Mouse (Mus musculus) embryonic fibroblast, embryonic 13.5 days (primary cell): ENCODE measurements around the gene Larp7.

Experiments
- CTCF ChIP-seq: IDR thresholded peaks from 2 replicates; pipeline ENCODE4 v1.5.1; 2011; ENCODE audit warnings: mild to moderate bottlenecking, control low read depth, low read length, moderate library complexity, borderline replicate concordance; ENCODE audit not compliant: insufficient read depth
- POLR2A ChIP-seq: IDR thresholded peaks from 2 replicates; pipeline ENCODE4 v1.6.1; 2011; ENCODE audit warnings: low read depth, mild to moderate bottlenecking, control low read depth, low read length, moderate library complexity

GRCm38 (mm10) chr3:127529824-127530223 lies 23.3 kb downstream of the Larp7 start:
- no peak for TF ChIP-seq POLR2A
- TF ChIP-seq CTCF = no peak
